Mouse (Mus musculus) forebrain, embryonic 13.5 days (tissue): Measurements from ENCODE around the gene Nop16. TPM values are rescaled to one million over a fixed set of nuclear protein-coding genes. Genes with fewer than 3 reads are reported as not detected.

Source experiments
- ATAC-seq: fragments of 200-750 bp; cut with Nextera tagmentation; 2 replicates; pipeline ENCODE4 v1.8.0; 2017
- H3K27ac ChIP-seq: fragments of 300-500 bp; sonication (generic); 2 replicates; pipeline ENCODE4 v1.5.1; 2015; ENCODE audit warnings: inconsistent platforms, mild to moderate bottlenecking, moderate library complexity
- H3K27me3 ChIP-seq: fragments of 300-500 bp; sonication (generic); 2 replicates; pipeline ENCODE4 v1.6.1; 2015; ENCODE audit warnings: mild to moderate bottlenecking, inconsistent platforms
- H3K36me3 ChIP-seq: fragments of 300-500 bp; sonication (generic); 2 replicates; pipeline ENCODE4 v1.6.1; 2015; ENCODE audit warnings: mild to moderate bottlenecking, inconsistent platforms; ENCODE audit not compliant: poor library complexity, severe bottlenecking
- H3K4me1 ChIP-seq: fragments of 300-500 bp; sonication (generic); 2 replicates; pipeline ENCODE4 v1.6.1; 2015; ENCODE audit warnings: inconsistent platforms
- H3K4me2 ChIP-seq: fragments of 300-500 bp; sonication (generic); 2 replicates; pipeline ENCODE4 v1.6.1; 2015; ENCODE audit warnings: inconsistent platforms, mild to moderate bottlenecking, moderate library complexity
- H3K4me3 ChIP-seq: fragments of 300-500 bp; sonication (generic); 2 replicates; pipeline ENCODE4 v1.5.1; 2015; ENCODE audit warnings: mild to moderate bottlenecking, inconsistent platforms
- H3K9ac ChIP-seq: fragments of 300-500 bp; sonication (generic); 2 replicates; pipeline ENCODE4 v1.6.1; 2015; ENCODE audit warnings: mild to moderate bottlenecking, inconsistent platforms
- H3K9me3 ChIP-seq: fragments of 300-500 bp; sonication (generic); replicated peaks from 2 replicates; pipeline ENCODE4 v1.6.1; 2016; ENCODE audit warnings: inconsistent platforms
- WGBS: fragments of 180-500 bp; shearing (Covaris S2); methylation state at CpG from one replicate; pipeline ENCODE4 v1.1.7; 2015; 5-methylcytosine and 5-hydroxymethylcytosine counted together
- microRNA-seq: library from miRNA; unstranded; fragments of <30 nt; microRNA quantifications from one replicate; pipeline ENCODE4, GENCODE M21; 2016
- polyA plus RNA-seq: library from polyadenylated mRNA; unstranded; fragments of >200 nt; fragmentation: Nextera tagmentation; extraction: Ambion mirVana; gene quantifications from 2 replicates; pipeline ENCODE4 v1.2.1, GENCODE M21; 2015

Gene Nop16
- polyA plus RNA-seq, 1 experiment from 2014 or later = 66.2 TPM

GRCm38 (mm10) chr13:54556176-54556575, 33.7 kb downstream of the Nop16 start:
- no peaks in the 10 kb centered on the region for H3K27me3 ChIP-seq
- H3K36me3 ChIP-seq = peaks cover 97% of the 10 kb centered on the region

GRCm38 (mm10) chr13:54548036-54548435, 41.9 kb downstream of the Nop16 start:
- no peak overlapping the region for H3K4me2 ChIP-seq
- H3K36me3 ChIP-seq = peaks cover 71% of the 10 kb centered on the region
- no peaks in the 10 kb centered on the region for H3K9me3 ChIP-seq
- no peak overlapping the region for H3K27ac ChIP-seq
- H3K27me3 ChIP-seq = no peaks in the 10 kb centered on the region
- H3K4me3 ChIP-seq = no peak overlapping the region
- H3K9ac ChIP-seq = no peak overlapping the region
- WGBS = 89% methylated on average over 7 of the region's 7 CpGs
- no peaks in the 10 kb centered on the region for H3K4me1 ChIP-seq
- no peak for ATAC-seq

More at GRCm38 (mm10) chr13:54556176-54556575, 33.7 kb downstream of the Nop16 start:
- no peak overlapping the region for H3K4me3 ChIP-seq
- no peak overlapping the region for H3K4me2 ChIP-seq
- ATAC-seq = no peak
- H3K27ac ChIP-seq = no peak overlapping the region
- 94% methylated on average over 9 of the region's 9 CpGs for WGBS
- H3K9me3 ChIP-seq = no peaks in the 10 kb centered on the region
- no peak overlapping the region for H3K9ac ChIP-seq
- H3K4me1 ChIP-seq = no peaks in the 10 kb centered on the region

Small RNA genes lying within 50 kb of the gene (microRNA-seq; reads per million reads assigned to microRNA genes)
- not detected for gene Gm24195

Other genes with a start within 250 kb of the Nop16 start
- gene Cplx2, start 218.7 kb downstream of the Nop16 start, polyA plus RNA-seq = 20.0 and 22.8 TPM in 2 replicates
- gene Thoc3, start 121.2 kb downstream of the Nop16 start, polyA plus RNA-seq = 108 and 113 TPM in 2 replicates
- 17.7 and 17.8 TPM in 2 replicates for gene Simc1, start 86.3 kb downstream of the Nop16 start, polyA plus RNA-seq
- 262 and 276 TPM in 2 replicates for gene 4833439L19Rik, start 24.7 kb downstream of the Nop16 start, polyA plus RNA-seq
- gene Arl10, start 15.1 kb downstream of the Nop16 start, polyA plus RNA-seq = 52.1 and 53.5 TPM in 2 replicates
- gene Higd2a, start 117 bp upstream of the Nop16 start, polyA plus RNA-seq = 204 and 209 TPM in 2 replicates
- gene Cltb, start 21.3 kb upstream of the Nop16 start, polyA plus RNA-seq = 57.2 and 60.3 TPM in 2 replicates
- gene Faf2, start 31.7 kb upstream of the Nop16 start, polyA plus RNA-seq = 69.4 and 73.2 TPM in 2 replicates
- gene Rnf44, start 103.8 kb upstream of the Nop16 start, polyA plus RNA-seq = 98.6 and 98.8 TPM in 2 replicates
- gene Cdhr2, start 111.4 kb upstream of the Nop16 start, polyA plus RNA-seq = 0.05 TPM in 1 of 2 replicates, not detected in the other
- gene Gprin1, start 159.8 kb upstream of the Nop16 start, polyA plus RNA-seq = 3.5 TPM in 2 replicates
- 9.1 and 10.6 TPM in 2 replicates for gene Sncb, start 176.5 kb upstream of the Nop16 start, polyA plus RNA-seq
- not detected in 2 replicates for gene Eif4e1b, start 193.9 kb upstream of the Nop16 start, polyA plus RNA-seq
- gene Tspan17, start 199.3 kb upstream of the Nop16 start, polyA plus RNA-seq = 11.9 and 15.0 TPM in 2 replicates